Mouse (Mus musculus): Measurements from ENCODE around the gene Ubl7.

The Ubl7 gene

GRCm38 (mm10) chr9:57965281-57966185 lies 54.8 kb downstream of the Ubl7 start:
- no peak for DNase-seq (ENCODE audit: extremely low read depth, low read depth)

GRCm38 (mm10) chr9:57967237-57967960 lies 56.6 kb downstream of the Ubl7 start:
- no peak for DNase-seq (ENCODE audit: extremely low read depth, low read depth)

GRCm38 (mm10) chr9:57968166-57968771 lies 57.5 kb downstream of the Ubl7 start:
- DNase-seq (ENCODE audit: extremely low read depth, low read depth), result no peak

GRCm38 (mm10) chr9:57968783-57969542 lies 58.2 kb downstream of the Ubl7 start:
- no peak for DNase-seq (ENCODE audit: extremely low read depth, low read depth)

- DNase-seq (ENCODE audit: extremely low read depth, low read depth), result no peak
Measured at GRCm38 (mm10) chr9:57969736-57970495, 59.1 kb downstream of the Ubl7 start.

- DNase-seq (ENCODE audit: extremely low read depth, low read depth), result no peak
Measured at GRCm38 (mm10) chr9:57971413-57971812, 60.6 kb downstream of the Ubl7 start.

- DNase-seq (ENCODE audit: extremely low read depth, low read depth), result no peak
Measured at GRCm38 (mm10) chr9:57972141-57972591, 61.4 kb downstream of the Ubl7 start.

- DNase-seq (ENCODE audit: extremely low read depth, low read depth), result no peak
Measured at GRCm38 (mm10) chr9:57972776-57973439, 62.1 kb downstream of the Ubl7 start.

GRCm38 (mm10) chr9:57973440-57974066 lies 62.8 kb downstream of the Ubl7 start:
- no peak for DNase-seq (ENCODE audit: extremely low read depth, low read depth)

- DNase-seq (ENCODE audit: extremely low read depth, low read depth), result no peak
Measured at GRCm38 (mm10) chr9:57974221-57974620, 63.4 kb downstream of the Ubl7 start.

- DNase-seq (ENCODE audit: extremely low read depth, low read depth), result no peak
Measured at GRCm38 (mm10) chr9:57975200-57975821, 64.5 kb downstream of the Ubl7 start.

- DNase-seq (ENCODE audit: extremely low read depth, low read depth), result peak; percentile 18
Measured at GRCm38 (mm10) chr9:57978025-57978424, 67.2 kb downstream of the Ubl7 start.

- DNase-seq (ENCODE audit: extremely low read depth, low read depth), result no peak
Measured at GRCm38 (mm10) chr9:57978858-57979257, 68.1 kb downstream of the Ubl7 start.
